Mouse (Mus musculus) liver, postnatal 0 days (tissue): ENCODE results near the gene Hsd17b6. TPM values are rescaled to one million over a fixed set of nuclear protein-coding genes. Genes with fewer than 3 reads are reported as not detected.

ENCODE experiments used
- ATAC-seq: fragments of 200-750 bp; cut with Nextera tagmentation; 2 replicates; pipeline ENCODE4 v1.8.0; 2017; ENCODE audit warnings: mild to moderate bottlenecking, moderate library complexity
- DNase-seq: peaks from one replicate; pipeline ENCODE4 v3.0.0-alpha.2; 2016
- H3K27ac ChIP-seq: fragments of 300-500 bp; sonication (generic); 2 replicates; pipeline ENCODE4 v1.5.1; 2014; ENCODE audit warnings: antibody characterized with exemption, moderate library complexity, mild to moderate bottlenecking, low read depth
- H3K27me3 ChIP-seq: fragments of 300-500 bp; sonication (generic); 2 replicates; pipeline ENCODE4 v1.6.1; 2014; ENCODE audit warnings: low read length, control low read depth, mixed read lengths; ENCODE audit not compliant: insufficient read depth
- H3K36me3 ChIP-seq: fragments of 300-500 bp; sonication (generic); replicated peaks from 2 replicates; pipeline ENCODE4 v1.6.1; 2014; ENCODE audit warnings: mild to moderate bottlenecking, control low read depth, low read length, moderate library complexity, mixed read lengths; ENCODE audit not compliant: insufficient read depth
- H3K4me1 ChIP-seq: fragments of 300-500 bp; sonication (generic); 2 replicates; pipeline ENCODE4 v1.6.1; 2014; ENCODE audit warnings: antibody characterized with exemption, mild to moderate bottlenecking, control low read depth; ENCODE audit not compliant: insufficient read depth
- H3K4me2 ChIP-seq: fragments of 300-500 bp; sonication (generic); 2 replicates; pipeline ENCODE4 v1.6.1; 2014; ENCODE audit warnings: low read depth, mild to moderate bottlenecking, low read length, moderate library complexity, mixed read lengths
- H3K4me3 ChIP-seq: fragments of 300-500 bp; sonication (generic); 2 replicates; pipeline ENCODE4 v1.5.1; 2014; ENCODE audit warnings: low read depth, low read length
- H3K9ac ChIP-seq: fragments of 300-500 bp; sonication (generic); replicated peaks from 2 replicates; pipeline ENCODE4 v1.6.1; 2014; ENCODE audit warnings: mild to moderate bottlenecking, moderate library complexity
- H3K9me3 ChIP-seq: fragments of 300-500 bp; sonication (generic); 2 replicates; pipeline ENCODE4 v1.6.1; 2016; ENCODE audit warnings: mild to moderate bottlenecking, control low read depth, low read length, mixed read lengths
- CTCF ChIP-seq: sonication (generic); IDR thresholded peaks from 2 replicates; pipeline ENCODE4 v1.5.1; 2016; ENCODE audit warnings: antibody characterized with exemption, low read depth
- EP300 ChIP-seq: IDR thresholded peaks from 2 replicates; pipeline ENCODE4 v1.6.1; 2016; ENCODE audit warnings: antibody characterized with exemption, low read depth, mild to moderate bottlenecking
- WGBS: fragments of 180-500 bp; shearing (Covaris S2); extraction: QIAGEN DNeasy Blood & Tissue Kit; methylation state at CpG from one replicate; pipeline ENCODE4 v1.1.7; 2014; ENCODE audit not compliant: insufficient replicate concordance; 5-methylcytosine and 5-hydroxymethylcytosine counted together
- polyA plus RNA-seq: library from polyadenylated mRNA; unstranded; fragments of >200 nt; fragmentation: Nextera tagmentation; extraction: Ambion mirVana; gene quantifications from 2 replicates; pipeline ENCODE4 v1.2.1, GENCODE M21; 2015

Hsd17b6 gene
- polyA plus RNA-seq, 1 experiment from 2014 or later, result 32.4 TPM

GRCm38 (mm10) chr10:127998260-127998659 lies 9.2 kb downstream of the Hsd17b6 start:
- Histone ChIP-seq H3K4me2 (no peak overlapping the region), H3K4me3 (no peak overlapping the region), H3K36me3 (no peaks in the 10 kb centered on the region), H3K4me1 (no peaks in the 10 kb centered on the region), H3K27me3 (no peaks in the 10 kb centered on the region), H3K9me3 (peaks cover 2% of the 10 kb centered on the region; the same call in 1 of the 2 replicates), H3K9ac (no peak overlapping the region), H3K27ac (no peak overlapping the region)
- ATAC-seq (no peak), DNase-seq (no peak)
- 89% methylated on average over 1 of the region's 1 CpGs for WGBS
- TF ChIP-seq EP300, result no peak
- peak; percentile 67 for TF ChIP-seq CTCF

GRCm38 (mm10) chr10:127996690-127997089 lies 10.7 kb downstream of the Hsd17b6 start:
- H3K4me1 ChIP-seq, result no peaks in the 10 kb centered on the region
- no peak overlapping the region for H3K4me3 ChIP-seq
- H3K36me3 ChIP-seq, result no peaks in the 10 kb centered on the region
- peak overlapping the region; percentile 29; the same call in 1 of the 2 replicates for H3K4me2 ChIP-seq
- H3K27me3 ChIP-seq, result no peaks in the 10 kb centered on the region
- peak; percentile 20 for DNase-seq
- peak; percentile 94 for ATAC-seq
- peak overlapping the region; percentile 64 for H3K27ac ChIP-seq
- H3K9ac ChIP-seq, result no peak overlapping the region
- TF ChIP-seq CTCF, result no peak
- peak; percentile 39; the same call in 1 of the 2 replicates for TF ChIP-seq EP300
- peaks cover 2% of the 10 kb centered on the region; the same call in 1 of the 2 replicates for H3K9me3 ChIP-seq
- WGBS, result 82% methylated on average over 3 of the region's 3 CpGs

DNA sequence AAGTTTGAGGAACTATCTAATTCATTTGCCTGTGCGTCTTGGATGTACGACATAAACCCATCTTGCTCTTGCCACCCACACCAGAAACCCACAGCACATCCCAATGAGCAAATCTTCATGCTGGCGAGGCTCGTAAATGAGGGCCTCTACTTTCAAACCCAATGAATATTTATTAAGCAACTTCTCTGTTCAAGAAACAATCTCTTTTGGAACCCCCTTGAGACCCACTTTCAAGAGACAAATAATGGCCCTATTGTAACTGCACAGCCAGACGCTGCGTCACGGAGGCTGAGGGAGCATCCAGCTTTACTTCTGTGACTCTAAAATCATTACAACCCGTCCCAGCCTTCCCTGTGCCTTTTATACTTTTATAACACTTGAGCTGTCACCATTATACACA lies 21.8 kb downstream of the Hsd17b6 start:
- no peak overlapping the region for H3K4me3 ChIP-seq
- H3K9ac ChIP-seq, result no peak overlapping the region
- no peak overlapping the region for H3K4me2 ChIP-seq
- no peak for DNase-seq
- H3K27ac ChIP-seq, result no peak overlapping the region
- no peaks in the 10 kb centered on the region for H3K36me3 ChIP-seq
- H3K9me3 ChIP-seq, result no peaks in the 10 kb centered on the region
- 79% methylated on average over 8 of the region's 8 CpGs for WGBS
- TF ChIP-seq EP300, result no peak
- no peak for TF ChIP-seq CTCF
- no peaks in the 10 kb centered on the region for H3K27me3 ChIP-seq
- no peak for ATAC-seq
- no peaks in the 10 kb centered on the region for H3K4me1 ChIP-seq

DNA sequence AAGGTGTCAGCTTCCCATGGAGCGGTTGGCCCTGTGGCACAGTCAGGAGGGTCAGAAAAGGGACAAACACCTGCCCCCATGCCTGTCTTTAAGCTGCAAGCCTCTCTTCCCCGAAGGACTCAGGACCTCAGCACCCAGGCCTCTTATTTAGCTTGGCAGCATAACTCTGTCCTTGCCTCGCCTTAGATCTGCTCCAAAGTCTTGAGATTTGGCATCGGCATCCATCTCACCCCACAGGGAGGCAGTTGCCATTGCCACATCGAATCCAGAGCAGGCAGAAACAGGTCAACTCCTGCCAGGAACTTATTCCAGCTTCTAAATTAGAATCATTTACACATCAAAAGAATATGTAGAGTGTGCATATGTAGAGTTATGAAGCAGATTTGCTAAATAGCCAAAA lies 22.8 kb downstream of the Hsd17b6 start:
- no peak overlapping the region for H3K27ac ChIP-seq
- H3K4me1 ChIP-seq, result no peaks in the 10 kb centered on the region
- DNase-seq (no peak), ATAC-seq (no peak)
- no peaks in the 10 kb centered on the region for H3K9me3 ChIP-seq
- no peak overlapping the region for H3K4me2 ChIP-seq
- H3K27me3 ChIP-seq, result no peaks in the 10 kb centered on the region
- H3K36me3 ChIP-seq, result no peaks in the 10 kb centered on the region
- 70% methylated on average over 5 of the region's 5 CpGs for WGBS
- no peak overlapping the region for H3K4me3 ChIP-seq
- TF ChIP-seq EP300 (no peak), CTCF (no peak)
- no peak overlapping the region for H3K9ac ChIP-seq

- 33% methylated on average over 1 of the region's 1 CpGs for WGBS
- no peak overlapping the region for H3K4me3 ChIP-seq
- no peak for ATAC-seq
- no peaks in the 10 kb centered on the region for H3K4me1 ChIP-seq
- no peak for TF ChIP-seq CTCF
- TF ChIP-seq EP300, result no peak
- H3K27ac ChIP-seq, result no peak overlapping the region
- H3K36me3 ChIP-seq, result no peaks in the 10 kb centered on the region
- H3K4me2 ChIP-seq, result no peak overlapping the region
- DNase-seq, result no peak
- no peaks in the 10 kb centered on the region for H3K27me3 ChIP-seq
- H3K9ac ChIP-seq, result no peak overlapping the region
- H3K9me3 ChIP-seq, result no peaks in the 10 kb centered on the region
These were observed 31.9 kb downstream of the Hsd17b6 start for GRCm38 (mm10) chr10:127975503-127975902.

GRCm38 (mm10) chr10:127974062-127974461 lies 33.3 kb downstream of the Hsd17b6 start:
- no peak for ATAC-seq
- Histone ChIP-seq H3K36me3 (no peaks in the 10 kb centered on the region), H3K4me1 (no peaks in the 10 kb centered on the region), H3K9ac (no peak overlapping the region), H3K4me2 (no peak overlapping the region), H3K4me3 (no peak overlapping the region), H3K27ac (no peak overlapping the region), H3K9me3 (no peaks in the 10 kb centered on the region), H3K27me3 (no peaks in the 10 kb centered on the region)
- TF ChIP-seq EP300 (no peak), CTCF (no peak)
- no peak for DNase-seq
- 76% methylated on average over 3 of the region's 3 CpGs for WGBS

GRCm38 (mm10) chr10:127971135-127971534 lies 36.3 kb downstream of the Hsd17b6 start:
- H3K27me3 ChIP-seq, result no peaks in the 10 kb centered on the region
- no peaks in the 10 kb centered on the region for H3K9me3 ChIP-seq
- H3K36me3 ChIP-seq, result no peaks in the 10 kb centered on the region
- no peak overlapping the region for H3K9ac ChIP-seq
- no peaks in the 10 kb centered on the region for H3K4me1 ChIP-seq
- H3K27ac ChIP-seq, result no peak overlapping the region
- H3K4me3 ChIP-seq, result no peak overlapping the region
- TF ChIP-seq EP300 (no peak), CTCF (peak; percentile 30; the same call in 1 of the 2 replicates)
- H3K4me2 ChIP-seq, result no peak overlapping the region
- ATAC-seq, result no peak
- WGBS, result 61% methylated on average over 3 of the region's 3 CpGs
- DNase-seq, result no peak
